Mouse (Mus musculus) embryonic facial prominence, embryonic 13.5 days (tissue): ENCODE results near the gene Otos. TPM values are rescaled to one million over a fixed set of nuclear protein-coding genes. Genes with fewer than 3 reads are reported as not detected.

ENCODE experiments used
- ATAC-seq: fragments of 200-750 bp; cut with Nextera tagmentation; 2 replicates; pipeline ENCODE4 v1.8.0; 2017; ENCODE audit warnings: low read depth; ENCODE audit not compliant: insufficient number of reproducible peaks, insufficient read depth, low FRiP score, low TSS enrichment
- H3K27ac ChIP-seq: fragments of 300-500 bp; sonication (generic); 2 replicates; pipeline ENCODE4 v1.5.1; 2015; ENCODE audit warnings: moderate library complexity, mild to moderate bottlenecking, inconsistent platforms
- H3K27me3 ChIP-seq: fragments of 300-500 bp; sonication (generic); 2 replicates; pipeline ENCODE4 v1.6.1; 2015; ENCODE audit warnings: mild to moderate bottlenecking, inconsistent platforms
- H3K36me3 ChIP-seq: fragments of 300-500 bp; sonication (generic); 2 replicates; pipeline ENCODE4 v1.6.1; 2015; ENCODE audit warnings: mild to moderate bottlenecking, inconsistent platforms
- H3K4me1 ChIP-seq: fragments of 300-500 bp; sonication (generic); 2 replicates; pipeline ENCODE4 v1.6.1; 2015; ENCODE audit warnings: inconsistent platforms
- H3K4me2 ChIP-seq: fragments of 300-500 bp; sonication (generic); 2 replicates; pipeline ENCODE4 v1.6.1; 2015; ENCODE audit warnings: moderate library complexity, mild to moderate bottlenecking, inconsistent platforms
- H3K4me3 ChIP-seq: fragments of 300-500 bp; sonication (generic); 2 replicates; pipeline ENCODE4 v1.5.1; 2015; ENCODE audit warnings: mild to moderate bottlenecking, inconsistent platforms
- H3K9ac ChIP-seq: fragments of 300-500 bp; sonication (generic); 2 replicates; pipeline ENCODE4 v1.6.1; 2015; ENCODE audit warnings: mild to moderate bottlenecking, inconsistent platforms
- H3K9me3 ChIP-seq: fragments of 300-500 bp; sonication (generic); 2 replicates; pipeline ENCODE4 v1.6.1; 2016; ENCODE audit warnings: inconsistent platforms
- WGBS: fragments of 180-500 bp; shearing (Covaris S2); methylation state at CpG from one replicate; pipeline ENCODE4 v1.1.7; 2015; ENCODE audit warnings: mixed read lengths; 5-methylcytosine and 5-hydroxymethylcytosine counted together
- polyA plus RNA-seq: library from polyadenylated mRNA; unstranded; fragments of >200 nt; fragmentation: Nextera tagmentation; extraction: Ambion mirVana; gene quantifications from 2 replicates; pipeline ENCODE4 v1.2.1, GENCODE M21; 2015

Otos gene
- polyA plus RNA-seq, 1 experiment from 2014 or later, result not detected

DNA sequence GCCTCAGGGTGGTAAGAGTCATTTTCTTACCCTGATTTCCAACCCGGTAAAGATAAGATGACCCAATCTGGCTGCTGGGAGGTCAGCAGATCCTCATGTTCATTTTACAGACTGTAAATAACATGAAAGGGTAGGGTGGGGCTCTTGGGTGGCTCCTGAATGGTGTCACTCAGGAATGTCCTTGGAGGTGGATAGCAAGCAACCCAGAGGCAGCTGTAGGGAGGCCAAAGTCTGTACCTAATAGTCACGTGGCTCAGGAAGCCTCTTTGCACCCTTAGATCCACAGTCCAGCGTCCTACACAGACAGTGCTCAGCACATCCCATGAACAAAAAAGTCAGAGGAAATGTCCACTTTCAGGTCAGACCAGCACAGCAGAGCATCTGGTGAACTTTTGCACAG is 52.6 kb downstream of the Otos start:
- no peak for ATAC-seq
- H3K27ac ChIP-seq, result no peak overlapping the region
- H3K27me3 ChIP-seq, result no peaks in the 10 kb centered on the region
- H3K4me2 ChIP-seq, result no peak overlapping the region
- no peaks in the 10 kb centered on the region for H3K36me3 ChIP-seq
- no peak overlapping the region for H3K4me3 ChIP-seq
- WGBS, result 79% methylated on average over 3 of the region's 3 CpGs
- no peaks in the 10 kb centered on the region for H3K4me1 ChIP-seq
- H3K9me3 ChIP-seq, result no peaks in the 10 kb centered on the region
- no peak overlapping the region for H3K9ac ChIP-seq

Other genes with a start within 250 kb of the Otos start
- 273 and 275 TPM in 2 replicates for gene Ndufa10, start 175.0 kb downstream of the Otos start, polyA plus RNA-seq
- not detected in 2 replicates for gene Olfr1416, start 163.7 kb downstream of the Otos start, polyA plus RNA-seq
- not detected in 2 replicates for gene Olfr1415, start 152.7 kb downstream of the Otos start, polyA plus RNA-seq
- not detected in 2 replicates for gene Olfr1414, start 130.2 kb downstream of the Otos start, polyA plus RNA-seq
- gene Olfr1413, start 77.5 kb downstream of the Otos start, polyA plus RNA-seq, result not detected in 2 replicates
- gene Olfr1412, start 63.1 kb downstream of the Otos start, polyA plus RNA-seq, result 0.07 TPM in 1 of 2 replicates, not detected in the other
- gene Olfr1411, start 54.4 kb downstream of the Otos start, polyA plus RNA-seq, result not detected in 2 replicates
- gene Olfr1410, start 43.1 kb downstream of the Otos start, polyA plus RNA-seq, result not detected in 2 replicates
- gene Olfr12, start 31.1 kb downstream of the Otos start, polyA plus RNA-seq, result not detected in 2 replicates
- 391 and 404 TPM in 2 replicates for gene Cops9, start 6.9 kb downstream of the Otos start, polyA plus RNA-seq
- gene Gpc1, start 182.8 kb upstream of the Otos start, polyA plus RNA-seq, result 58.5 and 66.1 TPM in 2 replicates